Mouse (Mus musculus): ENCODE measurements at regions not wholly inside any gene's neighbourhood (a gene's known extent, or its start where the extent isn't known, plus 50 kb on each side); places are given as distances from the start of the nearest gene placed in this dataset.

- TF ChIP-seq CTCF (IDR thresholded peaks at IDR 0.05) = no peak
- no peak for TF ChIP-seq EP300 (IDR thresholded peaks at IDR 0.05)
Measured at GRCm38 (mm10) chr3:151332317-151332687, 105.4 kb upstream of the Adgrl4 start.

Measured in lung, postnatal 0 days (tissue).